Mouse (Mus musculus) erythroblast, embryonic 14.5 days (primary cell): ENCODE measurements at regions not wholly inside any gene's neighbourhood (a gene's known extent, or its start where the extent isn't known, plus 50 kb on each side); places are given as distances from the start of the nearest gene placed in this dataset.

Experiments
- GATA1 ChIP-seq: IDR thresholded peaks from 2 replicates; pipeline ENCODE4 v1.6.1; 2012; ENCODE audit warnings: low read length, inconsistent platforms, mixed read lengths
- TAL1 ChIP-seq: IDR thresholded peaks from 3 replicates; pipeline ENCODE4 v1.6.1; 2012; ENCODE audit warnings: low read length, inconsistent platforms, mixed read lengths

- TF ChIP-seq GATA1 (no peak), TAL1 (no peak)
These were observed 269.6 kb downstream of the Samd5 start for GRCm38 (mm10) chr10:9405417-9405816.
